Mouse (Mus musculus): Measurements from ENCODE around the gene Nr5a1. TPM values are rescaled to one million over a fixed set of nuclear protein-coding genes. Genes with fewer than 3 reads are reported as not detected.
A peak's percentile ranks its signal among the peaks of the same experiment; 100 is the strongest.

Gene Nr5a1
- polyA plus RNA-seq, 1 experiment from 2014 or later: 0.33 TPM

DNA sequence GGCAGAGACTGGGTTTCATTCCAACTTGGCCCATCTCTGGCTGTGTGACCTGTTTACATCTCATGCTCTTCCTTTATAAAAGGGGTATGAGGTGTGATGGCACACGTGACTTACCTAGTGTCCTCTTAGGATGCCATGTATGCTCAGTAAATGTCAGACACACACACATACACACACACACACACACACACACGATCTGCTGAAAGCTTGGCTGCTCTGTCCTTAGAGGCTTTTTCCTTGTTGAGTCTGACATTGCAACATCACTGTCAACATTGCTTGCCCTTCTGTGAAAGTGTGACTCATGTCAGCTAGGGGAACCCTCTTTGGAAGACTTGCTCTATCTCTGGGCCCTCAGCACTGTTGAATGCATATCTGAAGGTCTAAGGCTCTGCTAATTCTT is 3.1 kb upstream of the Nr5a1 start:
- WGBS: 82% methylated on average over 2 of the region's 2 CpGs

DNA sequence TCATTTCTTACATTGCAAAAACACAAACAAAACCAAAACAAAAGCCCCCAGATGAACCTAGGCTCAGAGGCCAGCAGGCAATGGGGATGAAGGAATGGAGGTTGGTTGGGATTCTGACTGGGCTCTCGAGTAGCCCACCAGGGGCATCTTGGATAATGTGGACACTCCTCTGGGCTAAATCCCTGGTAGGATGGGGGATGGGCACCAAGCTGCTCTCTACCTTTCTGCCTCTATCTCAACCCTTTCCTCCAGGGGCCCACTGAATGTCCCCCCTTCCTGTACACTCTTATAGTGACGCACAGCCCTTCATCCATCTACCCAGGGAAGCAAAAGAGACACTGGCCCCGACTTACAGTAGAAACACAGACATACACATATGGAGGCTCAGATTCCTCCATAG is 746 bp downstream of the Nr5a1 start:
- no peaks in the 10 kb centered on the region for H3K36me3 ChIP-seq (replicated peaks)
- H3K4me3 ChIP-seq: no peak overlapping the region
- H3K27me3 ChIP-seq (ENCODE audit: poor library complexity, severe bottlenecking): peaks cover 87% of the 10 kb centered on the region
- no peak overlapping the region for H3K27ac ChIP-seq
- DNase-seq (ENCODE audit: extremely low spot score, low spot score): peak; percentile 13
- H3K4me1 ChIP-seq: peaks cover 50% of the 10 kb centered on the region
- WGBS: 73% methylated on average over 3 of the region's 3 CpGs
- H3K9me3 ChIP-seq: no peaks in the 10 kb centered on the region

More for the DNA sequence above, 3.1 kb upstream of the Nr5a1 start:
- DNase-seq (ENCODE audit: extremely low spot score, low spot score): no peak
- no peaks in the 10 kb centered on the region for H3K36me3 ChIP-seq (replicated peaks)
- no peak overlapping the region for H3K27ac ChIP-seq
- H3K4me1 ChIP-seq: peaks cover 52% of the 10 kb centered on the region
- peaks cover 54% of the 10 kb centered on the region for H3K27me3 ChIP-seq (ENCODE audit: poor library complexity, severe bottlenecking)
- H3K4me3 ChIP-seq: no peak overlapping the region
- no peaks in the 10 kb centered on the region for H3K9me3 ChIP-seq

DNA sequence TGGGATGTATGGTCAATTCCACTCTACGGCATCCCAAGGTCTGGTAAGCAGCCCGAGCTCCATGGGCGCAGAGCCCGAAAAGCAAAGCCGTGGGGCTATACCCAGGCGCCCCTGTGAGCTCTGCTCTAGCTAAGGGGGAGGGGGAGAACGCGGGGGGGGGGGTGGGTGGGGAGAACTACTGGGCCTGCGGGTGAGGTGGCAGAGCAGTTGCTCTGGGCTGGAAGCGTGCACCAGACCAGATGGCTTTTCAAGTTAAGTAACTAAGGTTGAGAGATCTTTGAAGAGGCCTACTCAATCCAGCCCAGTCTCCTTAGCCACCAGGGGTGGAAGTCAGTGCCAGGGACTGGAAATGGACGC is 1.6 kb downstream of the Nr5a1 start:
- Histone ChIP-seq H3K36me3 (replicated peaks) (no peaks in the 10 kb centered on the region), H3K27me3 (ENCODE audit: poor library complexity, severe bottlenecking) (peaks cover 87% of the 10 kb centered on the region), H3K4me3 (no peak overlapping the region), H3K9me3 (no peaks in the 10 kb centered on the region), H3K27ac (no peak overlapping the region), H3K4me1 (peaks cover 45% of the 10 kb centered on the region)
- DNase-seq (ENCODE audit: extremely low spot score, low spot score): no peak
- WGBS: 19% methylated on average over 11 of the region's 11 CpGs

GRCm38 (mm10) chr2:38712076-38712768 is 2.1 kb downstream of the Nr5a1 start:
- peak; percentile 40 for DNase-seq (ENCODE audit: extremely low spot score, low spot score)
- Histone ChIP-seq H3K27me3 (ENCODE audit: poor library complexity, severe bottlenecking) (peaks cover 88% of the 10 kb centered on the region), H3K4me1 (peaks cover 45% of the 10 kb centered on the region), H3K27ac (peak overlapping the region; percentile 26; the same call in 1 of the 2 replicates), H3K9me3 (no peaks in the 10 kb centered on the region), H3K36me3 (replicated peaks) (no peaks in the 10 kb centered on the region), H3K4me3 (peak overlapping the region; percentile 46)
- 3% methylated on average over 58 of the region's 58 CpGs for WGBS

DNA sequence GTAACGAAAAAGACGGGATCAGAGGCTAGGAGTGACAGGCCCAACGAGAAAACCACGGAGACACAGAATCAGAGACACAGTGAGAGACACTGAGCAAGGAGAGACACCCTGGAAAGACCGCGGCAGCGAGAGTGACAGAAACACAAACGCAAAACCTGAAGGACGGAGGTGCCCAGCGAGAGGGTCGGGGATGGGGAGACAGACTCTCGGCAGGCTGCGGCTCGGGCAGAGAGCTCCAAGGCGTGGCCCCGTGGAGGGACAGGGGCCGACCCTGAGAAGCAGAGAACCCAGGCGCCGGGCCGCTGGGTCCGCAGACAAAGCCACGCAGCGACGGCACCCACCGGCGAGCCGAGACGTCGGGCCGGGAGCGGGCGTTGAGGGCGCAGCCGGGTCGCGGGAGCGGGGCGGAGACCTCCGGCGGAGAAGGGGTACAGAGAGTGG is 2.9 kb downstream of the Nr5a1 start:
- no peaks in the 10 kb centered on the region for H3K9me3 ChIP-seq
- peak; percentile 34 for DNase-seq (ENCODE audit: extremely low spot score, low spot score)
- H3K27ac ChIP-seq: 0 out of 2 replicates have a peak overlapping the region, but pooled peaks have one; percentile 26
- peaks cover 96% of the 10 kb centered on the region for H3K27me3 ChIP-seq (ENCODE audit: poor library complexity, severe bottlenecking)
- H3K4me3 ChIP-seq: peak overlapping the region; percentile 46
- no peaks in the 10 kb centered on the region for H3K36me3 ChIP-seq (replicated peaks)
- H3K4me1 ChIP-seq: peaks cover 48% of the 10 kb centered on the region
- under 1% methylated on average over 40 of the region's 40 CpGs for WGBS

- under 1% methylated on average over 75 of the region's 75 CpGs for WGBS
- no peaks in the 10 kb centered on the region for H3K36me3 ChIP-seq (replicated peaks)
- peak; percentile 66 for DNase-seq (ENCODE audit: extremely low spot score, low spot score)
- H3K27ac ChIP-seq: peak overlapping the region; percentile 37; the same call in 1 of the 2 replicates
- peaks cover 98% of the 10 kb centered on the region for H3K27me3 ChIP-seq (ENCODE audit: poor library complexity, severe bottlenecking)
- H3K4me1 ChIP-seq: peaks cover 48% of the 10 kb centered on the region
- no peaks in the 10 kb centered on the region for H3K9me3 ChIP-seq
- H3K4me3 ChIP-seq: peak overlapping the region; percentile 45
These were observed 3.8 kb downstream of the Nr5a1 start for GRCm38 (mm10) chr2:38710304-38711241.

DNA sequence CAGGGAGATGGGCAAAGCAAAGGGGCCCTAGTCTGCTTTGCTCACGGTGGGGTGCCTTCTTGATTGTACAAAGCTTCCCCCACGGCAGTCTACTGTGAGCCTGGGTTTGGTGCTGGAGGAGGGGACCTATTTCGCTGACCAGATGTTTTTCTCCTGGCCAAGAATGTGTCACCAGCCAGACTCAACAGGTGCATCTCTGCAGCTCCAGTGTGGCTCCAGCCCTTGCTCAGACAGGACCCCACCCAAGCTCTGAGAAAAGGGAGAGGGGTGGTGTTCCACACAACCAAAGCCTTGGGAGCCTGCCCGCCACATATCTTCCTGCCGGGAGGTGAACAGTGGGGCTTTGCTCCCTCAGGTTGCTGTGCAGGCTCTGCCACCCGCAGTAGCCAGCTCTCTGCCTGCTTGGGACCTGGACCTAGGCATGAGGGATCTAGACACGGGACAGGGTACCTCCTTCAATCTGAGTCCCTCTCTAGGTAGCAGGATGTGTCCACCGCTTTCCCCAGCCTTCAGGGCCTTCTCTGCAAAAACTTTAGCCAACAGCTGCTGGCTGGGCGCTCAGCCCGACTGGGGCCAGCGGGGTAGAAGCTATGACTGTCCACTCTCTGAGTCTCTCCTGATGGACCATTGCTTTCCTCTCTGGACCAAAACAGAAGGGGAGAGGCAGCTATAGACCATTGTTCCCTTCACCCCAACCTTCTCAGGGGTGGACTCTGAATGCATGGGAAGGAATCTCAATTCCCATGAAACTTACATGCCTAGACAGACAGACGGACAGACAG is 5.2 kb downstream of the Nr5a1 start:
- no peak for DNase-seq (ENCODE audit: extremely low spot score, low spot score)
- WGBS: 21% methylated on average over 12 of the region's 12 CpGs
- H3K4me1 ChIP-seq: peaks cover 48% of the 10 kb centered on the region
- H3K9me3 ChIP-seq: no peaks in the 10 kb centered on the region
- no peak overlapping the region for H3K4me3 ChIP-seq
- H3K27ac ChIP-seq: no peak overlapping the region
- no peaks in the 10 kb centered on the region for H3K36me3 ChIP-seq (replicated peaks)
- peaks cover 100% of the 10 kb centered on the region for H3K27me3 ChIP-seq (ENCODE audit: poor library complexity, severe bottlenecking)

- no peaks in the 10 kb centered on the region for H3K36me3 ChIP-seq (replicated peaks)
- H3K27ac ChIP-seq: no peak overlapping the region
- no peak for DNase-seq (ENCODE audit: extremely low spot score, low spot score)
- H3K4me3 ChIP-seq: no peak overlapping the region
- WGBS: 51% methylated on average over 6 of the region's 6 CpGs
- H3K27me3 ChIP-seq (ENCODE audit: poor library complexity, severe bottlenecking): peaks cover 100% of the 10 kb centered on the region
- H3K9me3 ChIP-seq: no peaks in the 10 kb centered on the region
- H3K4me1 ChIP-seq: peaks cover 32% of the 10 kb centered on the region
These were observed 7.7 kb downstream of the Nr5a1 start for GRCm38 (mm10) chr2:38706661-38707060.

GRCm38 (mm10) chr2:38705036-38705435 is 9.3 kb downstream of the Nr5a1 start:
- no peak overlapping the region for H3K27ac ChIP-seq
- DNase-seq (ENCODE audit: extremely low spot score, low spot score): no peak
- 80% methylated on average over 4 of the region's 4 CpGs for WGBS
- H3K4me1 ChIP-seq: peaks cover 23% of the 10 kb centered on the region
- H3K9me3 ChIP-seq: no peaks in the 10 kb centered on the region
- peaks cover 100% of the 10 kb centered on the region for H3K27me3 ChIP-seq (ENCODE audit: poor library complexity, severe bottlenecking)
- no peaks in the 10 kb centered on the region for H3K36me3 ChIP-seq (replicated peaks)
- no peak overlapping the region for H3K4me3 ChIP-seq

DNA sequence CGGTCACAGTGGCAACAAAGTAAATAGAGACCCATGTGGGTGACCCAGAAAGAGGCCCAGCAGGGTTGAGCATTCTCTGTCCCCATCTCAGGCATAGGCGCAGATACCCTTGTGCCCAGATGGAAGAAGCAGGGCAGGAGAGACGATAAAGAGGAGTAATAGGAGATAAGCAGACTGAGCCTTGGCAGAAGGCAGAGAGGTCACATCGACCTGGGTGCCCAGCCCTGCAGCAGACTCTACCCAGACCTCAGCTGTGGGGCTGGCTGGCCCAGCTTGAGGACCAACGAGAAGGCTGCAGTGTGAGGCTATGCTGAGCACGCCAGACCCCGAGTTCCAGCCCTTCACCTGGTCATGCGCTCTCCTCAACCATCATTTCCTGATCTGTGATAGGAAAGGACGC is 10.0 kb downstream of the Nr5a1 start:
- Histone ChIP-seq H3K36me3 (replicated peaks) (no peaks in the 10 kb centered on the region), H3K27ac (no peak overlapping the region), H3K27me3 (ENCODE audit: poor library complexity, severe bottlenecking) (peaks cover 100% of the 10 kb centered on the region), H3K4me1 (peaks cover 18% of the 10 kb centered on the region), H3K4me3 (no peak overlapping the region), H3K9me3 (no peaks in the 10 kb centered on the region)
- 89% methylated on average over 9 of the region's 9 CpGs for WGBS
- DNase-seq (ENCODE audit: extremely low spot score, low spot score): no peak

DNA sequence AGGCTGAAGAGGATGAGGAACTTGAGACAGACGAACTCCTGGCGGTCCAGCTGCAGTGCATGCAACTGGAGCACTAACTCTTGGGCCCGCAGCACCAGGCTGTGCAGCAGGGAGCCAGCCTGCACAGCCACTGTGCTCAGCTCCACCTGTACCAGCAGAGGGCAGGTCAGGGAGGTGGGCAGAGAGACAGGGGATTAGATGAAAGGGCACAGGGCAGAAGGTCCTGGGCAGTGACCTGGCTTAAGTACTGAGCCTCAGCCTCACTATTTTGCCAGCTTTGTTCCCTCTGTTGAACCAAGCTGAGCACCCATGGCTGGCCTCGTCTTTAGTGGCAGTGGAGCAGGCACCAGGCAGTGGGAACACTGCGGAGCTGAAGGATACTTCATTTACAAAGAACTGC is 14.2 kb downstream of the Nr5a1 start:
- H3K27ac ChIP-seq: no peak overlapping the region
- no peak for DNase-seq (ENCODE audit: extremely low spot score, low spot score)
- H3K36me3 ChIP-seq (replicated peaks): no peaks in the 10 kb centered on the region
- 56% methylated on average over 5 of the region's 5 CpGs for WGBS
- H3K4me1 ChIP-seq: peaks cover 44% of the 10 kb centered on the region
- H3K9me3 ChIP-seq: no peaks in the 10 kb centered on the region
- no peak overlapping the region for H3K4me3 ChIP-seq
- H3K27me3 ChIP-seq (ENCODE audit: poor library complexity, severe bottlenecking): peaks cover 100% of the 10 kb centered on the region

GRCm38 (mm10) chr2:38698623-38699022 is 15.7 kb downstream of the Nr5a1 start:
- 86% methylated on average over 5 of the region's 5 CpGs for WGBS
- Histone ChIP-seq H3K9me3 (no peaks in the 10 kb centered on the region), H3K27ac (no peak overlapping the region), H3K4me3 (no peak overlapping the region), H3K36me3 (replicated peaks) (no peaks in the 10 kb centered on the region), H3K27me3 (ENCODE audit: poor library complexity, severe bottlenecking) (peaks cover 100% of the 10 kb centered on the region), H3K4me1 (peaks cover 48% of the 10 kb centered on the region)
- DNase-seq (ENCODE audit: extremely low spot score, low spot score): no peak
